Comparison of ENCODE assay signal across 27 mouse cellular contexts in genomic region chr17:75263336-75263990, GRCm38 (mm10).
DNase-seq lines count a peak whose midpoint lies in the region; ATAC-seq and TF ChIP-seq lines count a peak whose summit lies in the region.
"Had no signal": no experiment of that assay in that cellular context is flagged by ENCODE, and none has a peak within 500 bp of the region (broad histone marks: within the 10 kb centered on the region; RNA-seq: fewer than 3 reads in every experiment).

No protein-coding gene starts in this region.

- 0 out of 2 replicates have a peak, but pooled peaks cover 3% of the 10 kb centered on the region for H3K4me1 ChIP-seq in embryonic facial prominence, embryonic 14.5 days (ENCODE audit: control insufficient read depth, insufficient read depth, low read length)
- H3K4me1 ChIP-seq in embryonic facial prominence, embryonic 10.5 days, result no peaks in the 10 kb centered on the region
- H3K4me1 ChIP-seq: limb, embryonic 12.5 days; liver, embryonic 13.5 days; midbrain, embryonic 13.5 days had no signal

- 73% methylated on average over 3 of the region's 3 CpGs for WGBS in embryonic facial prominence, embryonic 14.5 days
- 77% methylated on average over 3 of the region's 3 CpGs for WGBS in embryonic facial prominence, embryonic 10.5 days

- H3K27me3 ChIP-seq in embryonic facial prominence, embryonic 14.5 days (replicated peaks; ENCODE audit: control insufficient read depth, insufficient read depth, low read length), result no peaks in the 10 kb centered on the region
- H3K27me3 ChIP-seq in embryonic facial prominence, embryonic 10.5 days (replicated peaks; ENCODE audit: low read depth, poor library complexity, severe bottlenecking), result no peaks in the 10 kb centered on the region
- H3K27me3 ChIP-seq: embryonic facial prominence, embryonic 15.5 days; heart, embryonic 13.5 days; limb, embryonic 12.5 days; liver, embryonic 13.5 days; midbrain, embryonic 13.5 days had no signal

- no peak overlapping the region for H3K4me3 ChIP-seq in embryonic facial prominence, embryonic 14.5 days (ENCODE audit: low read depth, low read length)
- H3K4me3 ChIP-seq in embryonic facial prominence, embryonic 10.5 days, result no peak overlapping the region
- no peak overlapping the region for H3K4me3 ChIP-seq in layer of hippocampus, adult 2 months
- H3K4me3 ChIP-seq: embryonic facial prominence, embryonic 15.5 days; heart, embryonic 13.5 days; limb, embryonic 12.5 days; liver, embryonic 13.5 days; midbrain, embryonic 13.5 days had no signal

- H3K9me3 ChIP-seq in embryonic facial prominence, embryonic 14.5 days (ENCODE audit: control insufficient read depth, low read length), result no peaks in the 10 kb centered on the region
- no peaks in the 10 kb centered on the region for H3K9me3 ChIP-seq in embryonic facial prominence, embryonic 10.5 days
- H3K9me3 ChIP-seq: embryonic facial prominence, embryonic 15.5 days; heart, embryonic 13.5 days; limb, embryonic 12.5 days; liver, embryonic 13.5 days; midbrain, embryonic 13.5 days had no signal

- ATAC-seq in embryonic facial prominence, embryonic 14.5 days (ENCODE audit: low read depth), result 0 out of 2 replicates have a peak, but pooled peaks have one; percentile 26
- ATAC-seq: forebrain, postnatal 0 days; midbrain, embryonic 13.5 days had no signal

- H3K4me2 ChIP-seq in embryonic facial prominence, embryonic 14.5 days (ENCODE audit: low read depth, low read length), result no peak overlapping the region
- H3K4me2 ChIP-seq: embryonic facial prominence, embryonic 15.5 days; heart, embryonic 13.5 days; hindbrain, embryonic 14.5 days; limb, embryonic 12.5 days; liver, embryonic 13.5 days; midbrain, embryonic 13.5 days had no signal

- TF ChIP-seq CTCF in layer of hippocampus, adult 2 months (conservative IDR thresholded peaks at IDR 0.05), result no peak

- peaks cover 6% of the 10 kb centered on the region; the same call in 1 of the 2 replicates for H3K36me3 ChIP-seq in embryonic facial prominence, embryonic 14.5 days (ENCODE audit: control insufficient read depth, insufficient read depth, low read length)
- no peaks in the 10 kb centered on the region for H3K36me3 ChIP-seq in embryonic facial prominence, embryonic 10.5 days (replicated peaks)
- H3K36me3 ChIP-seq: embryonic facial prominence, embryonic 15.5 days; G1E; liver, embryonic 13.5 days; midbrain, embryonic 13.5 days had no signal

- no peak overlapping the region for H3K27ac ChIP-seq in embryonic facial prominence, embryonic 14.5 days (replicated peaks; ENCODE audit: low read depth, low read length)
- H3K27ac ChIP-seq in embryonic facial prominence, embryonic 10.5 days (replicated peaks), result no peak overlapping the region
- no peak overlapping the region for H3K27ac ChIP-seq in layer of hippocampus, adult 2 months
- H3K27ac ChIP-seq: embryonic facial prominence, embryonic 15.5 days; heart, embryonic 13.5 days; hindbrain, embryonic 14.5 days; limb, embryonic 12.5 days; liver, embryonic 13.5 days; midbrain, embryonic 13.5 days had no signal

- peak; percentile 79 for DNase-seq in embryonic facial prominence, embryonic 14.5 days (ENCODE audit: low spot score)
- no peak for DNase-seq in embryonic facial prominence, embryonic 10.5 days (ENCODE audit: low spot score)
- DNase-seq in kidney, postnatal 10 days, result peak; percentile 27
- no peak for DNase-seq in kidney, adult 18-20 months
- DNase-seq in 3T3-L1 (ENCODE audit: low read depth, low spot score), result peak; percentile 69
- peak; percentile 56 for DNase-seq in fat pad, adult 2 months (ENCODE audit: extremely low read depth, low read depth, low spot score)
- DNase-seq in left cerebral cortex, adult 18-20 months (ENCODE audit: low spot score in 2 of 2), result no peak
- no peak for DNase-seq in layer of hippocampus, adult 2 months (ENCODE audit: low spot score in 2 of 2)
- DNase-seq: adrenal gland, adult 2 months; cerebellum, adult 11 months; cerebellum, adult 9-11 months; forebrain, postnatal 0 days; gastrocnemius, postnatal 25 days; heart, adult 18-20 months; heart, postnatal 14 days; liver, embryonic 13.5 days; lung, adult 2 months; lung, postnatal 14 days; retina, postnatal 1 day; right cerebral cortex, postnatal 4 days; thymus, postnatal 25 days had no signal

- H3K9ac ChIP-seq in embryonic facial prominence, embryonic 14.5 days (ENCODE audit: low read depth, low read length), result no peak overlapping the region
- H3K9ac ChIP-seq: embryonic facial prominence, embryonic 15.5 days; forebrain, postnatal 0 days; heart, embryonic 13.5 days; hindbrain, embryonic 14.5 days; limb, embryonic 12.5 days; liver, embryonic 13.5 days; midbrain, embryonic 13.5 days had no signal

Comparison
In these comparisons a context has a peak if more than half of its experiments do, and no peak if none do; other contexts are left out.
1. DNase-seq: peak in embryonic facial prominence, embryonic 14.5 days (single experiment), kidney, postnatal 10 days (single experiment), 3T3-L1 (single experiment) and fat pad, adult 2 months (single experiment); none in embryonic facial prominence, embryonic 10.5 days (single experiment), kidney, adult 18-20 months (single experiment), left cerebral cortex, adult 18-20 months (0 of 2) and layer of hippocampus, adult 2 months (0 of 2).